31 mouse cellular contexts compared by ENCODE assay signal in genomic region chr8:64367906-64368305, GRCm38 (mm10).
"Had no signal": no experiment of that assay in that cellular context is flagged by ENCODE, and none has a peak within 500 bp of the region (broad histone marks: within the 10 kb centered on the region; RNA-seq: fewer than 3 reads in every experiment).

No protein-coding gene starts in this region.

- DNase-seq: left cerebral cortex, postnatal 4 days; liver, embryonic 13.5 days; liver, postnatal 0 days; lung, adult 18-20 months; lung, adult 2 months; lung, embryonic 14.5 days; lung, postnatal 10 days; lung, postnatal 14 days; lung, postnatal 36 days; lung, postnatal 4 days; midbrain, embryonic 14.5 days had no signal

- H3K4me2 ChIP-seq: limb, embryonic 12.5 days; limb, embryonic 13.5 days; limb, embryonic 15.5 days; liver, embryonic 12.5 days; liver, embryonic 13.5 days; liver, embryonic 15.5 days; lung, embryonic 14.5 days; lung, embryonic 15.5 days; midbrain, embryonic 11.5 days; midbrain, embryonic 12.5 days; midbrain, embryonic 13.5 days; midbrain, embryonic 15.5 days; neural tube, embryonic 12.5 days; neural tube, embryonic 13.5 days had no signal

- H3K4me3 ChIP-seq: left cerebral cortex, adult 2 months; limb, embryonic 10.5 days; limb, embryonic 12.5 days; limb, embryonic 13.5 days; limb, embryonic 15.5 days; liver, embryonic 12.5 days; liver, embryonic 13.5 days; liver, embryonic 15.5 days; lung, embryonic 15.5 days; midbrain, embryonic 10.5 days; midbrain, embryonic 12.5 days; midbrain, embryonic 13.5 days; midbrain, embryonic 15.5 days; myocyte; neural tube, embryonic 12.5 days; neural tube, embryonic 13.5 days had no signal

- H3K27ac ChIP-seq: left cerebral cortex, adult 2 months; limb, embryonic 10.5 days; limb, embryonic 12.5 days; limb, embryonic 13.5 days; limb, embryonic 15.5 days; liver, embryonic 12.5 days; liver, embryonic 13.5 days; liver, embryonic 14.5 days; liver, embryonic 15.5 days; lung, embryonic 15.5 days; macrophage; midbrain, embryonic 10.5 days; midbrain, embryonic 12.5 days; midbrain, embryonic 13.5 days; midbrain, embryonic 15.5 days; neural tube, embryonic 12.5 days; neural tube, embryonic 13.5 days had no signal

- H3K27me3 ChIP-seq: limb, embryonic 12.5 days; limb, embryonic 13.5 days; limb, embryonic 15.5 days; liver, embryonic 12.5 days; liver, embryonic 13.5 days; liver, embryonic 15.5 days; midbrain, embryonic 12.5 days; midbrain, embryonic 13.5 days; midbrain, embryonic 15.5 days; neural tube, embryonic 12.5 days; neural tube, embryonic 13.5 days had no signal

- H3K4me1 ChIP-seq: liver, embryonic 13.5 days; liver, embryonic 15.5 days; midbrain, embryonic 10.5 days; midbrain, embryonic 12.5 days; midbrain, embryonic 13.5 days; midbrain, embryonic 15.5 days; neural tube, embryonic 12.5 days; neural tube, embryonic 13.5 days had no signal

- H3K9me3 ChIP-seq: limb, embryonic 10.5 days; limb, embryonic 12.5 days; limb, embryonic 13.5 days; limb, embryonic 15.5 days; liver, embryonic 12.5 days; liver, embryonic 13.5 days; liver, embryonic 15.5 days; lung, embryonic 15.5 days; midbrain, embryonic 10.5 days; midbrain, embryonic 12.5 days; midbrain, embryonic 13.5 days; midbrain, embryonic 15.5 days; neural tube, embryonic 12.5 days; neural tube, embryonic 13.5 days had no signal

- H3K36me3 ChIP-seq: limb, embryonic 10.5 days; limb, embryonic 12.5 days; limb, embryonic 13.5 days; limb, embryonic 15.5 days; liver, embryonic 12.5 days; liver, embryonic 13.5 days; liver, embryonic 15.5 days; lung, embryonic 15.5 days; midbrain, embryonic 10.5 days; midbrain, embryonic 12.5 days; midbrain, embryonic 13.5 days; midbrain, embryonic 15.5 days; neural tube, embryonic 12.5 days; neural tube, embryonic 13.5 days had no signal

- ATAC-seq: liver, embryonic 12.5 days; liver, postnatal 0 days; lung, postnatal 0 days; midbrain, embryonic 13.5 days; midbrain, embryonic 15.5 days; midbrain, embryonic 16.5 days had no signal

- H3K9ac ChIP-seq: limb, embryonic 12.5 days; limb, embryonic 13.5 days; limb, embryonic 15.5 days; liver, embryonic 12.5 days; liver, embryonic 13.5 days; liver, embryonic 14.5 days; liver, embryonic 15.5 days; liver, postnatal 0 days; lung, embryonic 14.5 days; lung, embryonic 15.5 days; midbrain, embryonic 12.5 days; midbrain, embryonic 13.5 days; midbrain, embryonic 15.5 days; neural tube, embryonic 12.5 days; neural tube, embryonic 13.5 days had no signal
